Mouse (Mus musculus) embryonic stem cell, embryonic (primary cell): ENCODE data around the gene Mcam.
"Not testable (repeated sequence)": the region's sequence is repeated elsewhere in the genome, so short reads cannot be mapped to it uniquely, and the experiment has no call there.

Experiments used
- CTCF ChIA-PET, 4 experiments: fragments of 300-600 bp in 2 of 4; fragments of 350-600 bp in 2 of 4; sonication (Branson Sonifier 250); formaldehyde crosslinking; loops; one replicate each; lab custom pipeline; 2022; ENCODE audit warnings: inconsistent platforms in 2 of 4; lab: Charles Lee
- POLR2A ChIA-PET, 4 experiments: fragments of 300-600 bp in 2 of 4; fragments of 350-600 bp in 2 of 4; sonication (Branson Sonifier 250); formaldehyde crosslinking; loops; one replicate each; lab custom pipeline; 2022; ENCODE audit warnings: antibody characterized with exemption in 4 of 4, inconsistent platforms in 1 of 4; lab: Charles Lee

Mcam gene

DNA sequence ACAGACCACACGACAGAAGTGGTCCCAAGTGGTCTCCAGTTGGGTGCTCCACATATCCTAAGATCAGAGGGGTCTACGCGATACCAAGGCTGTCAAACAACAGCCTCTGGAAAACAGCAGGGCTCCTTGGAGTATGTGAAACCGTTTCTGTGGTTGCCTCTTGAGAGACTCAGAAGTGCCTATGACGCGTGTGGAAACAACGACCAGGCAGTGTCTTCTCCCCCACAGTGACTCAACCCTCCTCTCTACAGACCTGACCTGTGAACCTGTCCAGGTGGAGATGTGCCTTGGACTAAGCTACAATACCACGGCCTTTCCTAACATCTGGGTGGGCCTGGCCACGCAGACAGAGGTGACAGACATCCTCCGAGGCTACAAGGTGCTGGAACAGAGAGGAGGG is 28.5 kb upstream of the Mcam start:
- POLR2A ChIA-PET: interaction anchor here in 2 of 4 experiments (0.5 to 1.4 kb wide), 3 partner anchors 9 to 71 kb away, joined by 3 to 4 read pairs (median 3); no protein-coding TSS in a partner anchor
- CTCF ChIA-PET: interaction anchor here in 2 of 4 experiments (1.0 to 5.6 kb wide), 4 partner anchors 13 to 29 kb away, joined by 3 to 27 read pairs (median 3); no protein-coding TSS in a partner anchor

DNA sequence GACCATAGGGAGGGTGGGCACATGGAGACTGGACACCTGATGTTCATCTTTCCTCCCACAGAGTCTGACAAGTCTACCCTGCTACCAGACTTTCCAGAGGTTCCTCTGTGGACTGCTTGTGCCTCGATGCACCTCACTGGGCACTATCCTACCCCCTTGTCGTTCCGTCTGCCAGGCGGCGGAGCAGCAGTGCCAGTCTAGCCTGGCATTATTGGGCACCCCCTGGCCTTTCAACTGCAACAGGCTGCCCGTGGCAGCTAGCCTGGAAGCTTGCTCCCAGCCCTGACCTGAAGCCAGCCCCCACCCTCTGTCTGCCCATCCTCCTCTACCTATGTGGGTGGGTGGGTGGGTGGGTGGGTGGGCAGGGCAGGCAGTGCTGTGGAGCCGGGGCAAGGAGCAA is 28.1 kb upstream of the Mcam start:
- ChIA-PET POLR2A (interaction anchor here in 2 of 4 experiments (0.6 to 1.4 kb wide), 4 partner anchors 10 to 228 kb away, joined by 3 to 4 read pairs (median 3); partner anchors contain the start of gene H2afx (in 1 of the 2)), CTCF (interaction anchor here in 2 of 4 experiments (1.0 to 5.6 kb wide), 6 partner anchors 12 to 30 kb away, joined by 3 to 27 read pairs (median 4); no protein-coding TSS in a partner anchor)

DNA sequence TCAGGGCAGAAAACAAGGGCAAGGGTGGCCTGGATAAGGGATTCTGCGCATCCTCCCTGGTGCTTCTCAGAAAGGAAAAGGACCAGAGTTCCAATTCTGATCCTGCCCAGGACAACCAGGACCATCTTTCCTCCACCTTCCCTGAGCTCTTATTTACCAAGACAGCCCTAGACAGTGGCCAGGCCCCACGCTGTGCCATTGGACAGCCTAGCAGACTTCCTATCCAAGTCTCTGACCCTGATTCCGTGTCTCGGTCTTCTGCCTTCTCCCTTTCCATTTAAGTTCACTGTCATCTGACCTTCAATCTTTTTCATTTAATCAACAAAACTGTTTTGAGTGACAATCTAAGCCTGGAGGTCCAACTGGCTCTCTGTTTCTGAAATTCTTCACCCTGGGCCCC is 27.7 kb upstream of the Mcam start:
- ChIA-PET POLR2A (interaction anchor here in 3 of 4 experiments (0.6 to 1.4 kb wide), 9 partner anchors 10 to 1856 kb away, joined by 3 to 6 read pairs (median 3); partner anchors contain the start of genes Abcg4 (in 1 of the 3) and H2afx (in 1 of the 3)), CTCF (interaction anchor here (0.5 to 5.6 kb wide), 14 partner anchors 9 to 325 kb away, joined by 3 to 27 read pairs (median 4); no protein-coding TSS in a partner anchor)

DNA sequence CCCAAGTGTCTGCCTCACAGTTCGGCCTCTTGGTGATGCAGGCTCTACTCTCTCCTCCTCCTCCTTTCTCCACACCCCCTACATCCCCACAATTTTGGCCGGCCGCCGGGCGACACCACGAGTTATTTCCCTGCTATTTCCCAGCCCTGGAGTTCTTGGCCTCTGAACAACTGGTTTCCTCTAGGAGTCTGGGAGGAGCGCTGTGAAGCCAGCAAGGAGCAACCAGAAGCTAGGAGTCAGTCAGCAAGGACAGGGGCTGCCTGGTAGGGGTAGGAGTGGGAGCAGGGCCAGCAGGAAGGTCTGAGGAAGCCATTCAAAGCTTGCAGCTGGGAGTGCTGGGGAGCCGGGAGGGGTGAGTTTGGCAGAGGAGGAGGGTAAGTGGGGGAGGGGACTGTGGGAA is 27.2 kb upstream of the Mcam start, which contains the start of gene C1qtnf5:
TSS of gene C1qtnf5 (plus strand) at position 136 of the 400 bp plus-strand sequence.
- ChIA-PET CTCF (interaction anchor here (0.5 to 5.6 kb wide), 15 partner anchors 9 to 325 kb away, joined by 3 to 27 read pairs (median 4); no protein-coding TSS in a partner anchor), POLR2A (interaction anchor here in 2 of 4 experiments (0.6 to 1.6 kb wide), 8 partner anchors 9 to 1856 kb away, joined by 3 to 6 read pairs (median 4); partner anchors contain the start of genes Abcg4 (in 1 of the 2) and H2afx (in 1 of the 2))

DNA sequence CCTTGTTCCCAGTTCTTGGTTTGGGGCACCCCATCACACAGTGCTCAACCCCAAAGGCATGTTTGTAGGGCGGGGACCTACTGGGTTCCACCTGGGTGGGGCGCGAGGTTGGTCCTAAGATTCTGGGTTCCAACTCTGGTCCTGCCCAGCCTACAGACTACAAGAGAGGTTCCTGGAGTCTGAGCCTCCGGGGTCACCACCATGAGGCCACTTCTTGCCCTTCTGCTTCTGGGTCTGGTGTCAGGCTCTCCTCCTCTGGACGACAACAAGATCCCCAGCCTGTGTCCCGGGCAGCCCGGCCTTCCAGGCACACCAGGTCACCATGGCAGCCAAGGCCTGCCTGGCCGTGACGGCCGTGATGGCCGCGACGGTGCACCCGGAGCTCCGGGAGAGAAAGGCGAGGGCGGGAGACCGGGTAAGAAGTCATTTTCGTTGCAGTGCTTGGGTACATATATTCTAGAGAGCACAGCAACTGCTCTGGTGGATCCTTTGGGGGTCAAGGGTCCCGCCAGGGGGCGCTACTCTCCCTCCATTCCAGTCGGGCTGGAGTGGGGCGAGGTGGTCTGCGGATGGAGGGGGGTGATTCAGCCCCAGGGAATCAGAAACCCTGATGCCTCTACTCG is 26.6 kb upstream of the Mcam start:
- ChIA-PET POLR2A (interaction anchor here in 1 of 4 experiments (0.6 to 3.2 kb wide), 6 partner anchors 10 to 1855 kb away, joined by 3 to 10 read pairs (median 4); partner anchors contain the start of gene H2afx), CTCF (interaction anchor here (0.7 to 5.6 kb wide), 13 partner anchors 8 to 313 kb away, joined by 3 to 35 read pairs (median 4); no protein-coding TSS in a partner anchor)

DNA sequence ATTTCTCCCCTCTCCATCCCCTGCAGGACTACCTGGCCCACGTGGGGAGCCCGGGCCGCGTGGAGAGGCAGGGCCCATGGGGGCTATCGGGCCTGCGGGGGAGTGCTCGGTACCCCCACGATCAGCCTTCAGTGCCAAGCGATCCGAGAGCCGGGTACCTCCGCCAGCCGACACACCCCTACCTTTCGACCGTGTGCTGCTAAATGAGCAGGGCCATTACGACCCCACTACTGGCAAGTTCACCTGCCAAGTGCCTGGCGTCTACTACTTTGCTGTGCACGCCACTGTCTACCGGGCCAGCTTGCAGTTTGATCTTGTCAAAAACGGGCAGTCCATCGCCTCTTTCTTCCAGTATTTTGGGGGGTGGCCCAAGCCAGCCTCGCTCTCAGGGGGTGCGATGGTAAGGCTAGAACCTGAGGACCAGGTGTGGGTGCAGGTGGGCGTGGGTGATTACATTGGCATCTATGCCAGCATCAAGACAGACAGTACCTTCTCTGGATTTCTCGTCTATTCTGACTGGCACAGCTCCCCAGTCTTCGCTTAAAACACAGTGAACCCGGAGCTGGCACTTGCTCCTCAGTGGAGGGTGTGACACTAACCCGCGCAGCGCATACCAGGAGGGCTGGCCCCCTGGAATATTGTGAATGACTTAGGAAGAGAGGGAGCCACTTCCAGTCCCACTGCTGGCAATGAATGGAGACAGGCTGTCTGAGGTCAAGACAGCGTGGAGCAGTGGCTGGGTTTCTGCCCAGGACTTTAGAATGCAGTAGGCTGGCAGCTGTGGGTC is 25.8 kb upstream of the Mcam start:
- CTCF ChIA-PET: interaction anchor here (0.5 to 5.6 kb wide), 56 partner anchors 8 to 513 kb away, joined by 3 to 42 read pairs (median 5); partner anchors contain the start of genes Cbl (in 1 of the 4), Ccdc84 (in 1 of the 4), Hmbs (in 1 of the 4) and Mcam (in 1 of the 4)
- POLR2A ChIA-PET: interaction anchor here in 3 of 4 experiments (0.9 to 3.2 kb wide), 19 partner anchors 8 to 245 kb away, joined by 3 to 10 read pairs (median 3); partner anchors contain the start of genes Cbl (in 1 of the 3) and H2afx (in 1 of the 3)

DNA sequence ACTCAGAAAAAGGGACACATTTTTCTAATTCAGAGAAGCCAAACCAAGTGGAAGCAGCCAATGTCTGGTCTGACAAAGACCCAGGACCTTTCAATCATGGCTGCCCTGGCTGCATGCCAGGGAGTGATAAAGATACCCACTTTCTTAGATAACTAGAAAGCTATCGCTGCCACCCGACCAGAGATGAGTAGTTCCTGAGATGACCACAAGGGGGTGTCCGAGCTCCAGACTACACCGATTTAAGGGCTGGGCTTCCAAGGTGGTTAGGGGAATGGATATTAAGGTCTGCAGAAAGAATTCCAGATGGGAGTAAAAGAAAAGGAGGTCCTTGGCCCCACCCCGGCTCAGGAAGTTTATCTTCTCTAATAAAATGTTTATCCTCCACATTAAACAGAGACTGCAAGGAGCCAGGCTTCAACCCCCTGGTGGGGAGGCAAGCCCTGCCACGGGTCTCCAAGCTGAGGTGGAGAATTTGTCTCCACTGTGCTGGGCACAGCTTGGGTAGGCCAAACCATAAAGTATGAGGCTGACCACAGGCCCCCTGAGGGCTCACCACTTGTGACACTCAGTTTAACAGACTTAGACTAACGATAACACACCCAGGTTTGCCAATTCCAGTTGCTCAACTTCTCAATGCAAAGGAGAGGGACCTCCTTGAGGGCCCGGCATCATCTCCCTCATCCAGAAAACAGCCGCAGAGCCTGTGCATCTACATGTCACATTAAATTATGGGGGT is 24.7 kb upstream of the Mcam start:
- POLR2A ChIA-PET: interaction anchor here in 3 of 4 experiments (0.6 to 3.2 kb wide), 33 partner anchors 8 to 575 kb away, joined by 3 to 10 read pairs (median 3); partner anchors contain the start of genes H2afx (in 2 of the 3), Bcl9l (in 1 of the 3), Cbl (in 1 of the 3) and Trappc4 (in 1 of the 3)
- CTCF ChIA-PET: interaction anchor here (0.5 to 5.6 kb wide), 68 partner anchors 8 to 512 kb away, joined by 3 to 42 read pairs (median 5); partner anchors contain the start of genes Cbl (in 1 of the 4), Ccdc84 (in 1 of the 4), Hmbs (in 1 of the 4) and Mcam (in 1 of the 4)

DNA sequence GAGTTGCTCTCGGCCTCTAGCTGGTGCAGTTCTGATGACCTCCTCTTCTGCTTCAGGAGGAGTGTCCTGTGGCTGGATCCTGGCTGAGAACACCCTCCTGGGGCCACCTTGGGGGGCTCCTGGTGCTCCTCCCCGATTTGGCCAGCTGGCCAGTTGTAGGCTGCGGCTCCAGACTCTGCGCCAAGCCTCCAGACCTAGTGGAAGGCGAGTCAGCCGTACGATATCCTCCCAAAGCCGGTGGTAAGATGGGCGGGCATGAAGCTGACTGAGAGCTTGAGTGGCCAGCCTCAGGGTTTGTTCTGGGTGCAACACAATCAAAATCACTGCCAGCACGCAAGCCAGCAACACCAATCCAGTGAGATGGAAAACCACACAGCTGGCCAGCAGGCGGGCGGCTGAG is 22.4 kb upstream of the Mcam start:
- POLR2A ChIA-PET, CTCF ChIA-PET: not testable (repeated sequence)

DNA sequence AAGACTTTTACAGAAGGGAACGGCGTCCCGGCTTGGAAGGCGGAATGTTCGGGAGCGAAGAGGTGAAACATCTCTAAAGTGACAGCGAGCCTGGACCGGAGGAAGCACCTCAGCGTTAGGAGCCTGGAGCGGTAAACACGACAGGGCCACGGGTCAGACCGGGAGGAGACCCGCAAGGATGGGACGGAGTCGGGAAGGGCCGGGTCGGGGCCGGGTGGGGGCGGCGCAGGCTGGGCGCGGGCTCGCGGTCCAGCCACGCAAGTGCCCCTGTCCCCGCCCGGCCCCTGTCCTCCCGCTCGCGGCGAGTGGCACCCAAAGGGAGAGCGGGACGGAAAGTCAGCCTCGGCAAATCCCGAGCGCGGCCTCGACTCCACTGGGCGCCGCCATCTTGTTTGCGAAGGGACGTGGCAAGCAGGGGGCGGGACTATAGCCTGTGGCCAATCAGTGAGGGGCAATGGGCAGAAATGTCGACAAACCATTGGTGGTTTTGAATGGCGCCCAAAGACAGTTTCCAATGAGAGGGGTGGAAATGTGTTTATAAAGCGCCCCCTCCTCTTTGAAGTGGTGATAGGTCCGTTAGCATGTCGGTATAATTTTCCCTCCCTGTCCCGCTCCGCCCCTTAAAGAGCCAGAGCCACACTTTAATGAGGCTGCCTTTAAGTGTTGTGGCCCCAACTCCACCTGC is 21.0 kb upstream of the Mcam start, which contains the start of the genes Gm49380 and Rnf26:
TSS of gene Gm49380 (minus strand) at position 396 of the 685 bp plus-strand sequence.
TSS of gene Rnf26 (minus strand) at position 413 of the 685 bp plus-strand sequence.
- ChIA-PET CTCF (interaction anchor here (0.6 to 5.2 kb wide), 6 partner anchors 11 to 340 kb away, joined by 3 to 50 read pairs (median 4); no protein-coding TSS in a partner anchor), POLR2A (interaction anchor here in 3 of 4 experiments (0.8 to 2.0 kb wide), 22 partner anchors 9 to 248 kb away, joined by 3 to 11 read pairs (median 4); partner anchors contain the start of genes Cbl (in 2 of the 3), H2afx (in 2 of the 3) and Vps11 (in 2 of the 3))

DNA sequence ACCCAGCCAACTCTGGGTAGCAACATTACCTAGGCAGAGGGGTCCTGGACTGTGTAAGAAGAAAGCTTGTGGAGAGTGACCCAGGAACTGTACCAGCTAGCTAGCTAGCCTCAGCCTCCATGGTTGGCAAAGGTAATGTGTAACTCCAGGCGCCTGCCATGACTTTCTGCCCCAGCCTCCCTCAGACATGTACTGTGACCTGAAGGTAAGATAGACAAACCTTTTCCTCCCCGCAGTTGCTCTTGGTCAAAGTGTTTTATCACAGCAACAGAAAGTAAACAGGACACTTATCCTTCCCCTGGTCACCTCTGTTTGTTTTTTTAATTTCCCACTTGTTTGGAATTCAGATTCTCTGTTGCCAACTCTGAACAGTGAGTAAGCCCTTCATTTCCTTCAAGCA is 19.8 kb upstream of the Mcam start:
- CTCF ChIA-PET: interaction anchor here (0.6 to 5.2 kb wide), 12 partner anchors 10 to 130 kb away, joined by 3 to 50 read pairs (median 4); partner anchors contain the start of gene Cbl (in 1 of the 4)
- POLR2A ChIA-PET: interaction anchor here (0.6 to 2.4 kb wide), 24 partner anchors 10 to 986 kb away, joined by 3 to 11 read pairs (median 4); partner anchors contain the start of genes H2afx (in 3 of the 4), Cbl (in 2 of the 4) and Vps11 (in 1 of the 4)

DNA sequence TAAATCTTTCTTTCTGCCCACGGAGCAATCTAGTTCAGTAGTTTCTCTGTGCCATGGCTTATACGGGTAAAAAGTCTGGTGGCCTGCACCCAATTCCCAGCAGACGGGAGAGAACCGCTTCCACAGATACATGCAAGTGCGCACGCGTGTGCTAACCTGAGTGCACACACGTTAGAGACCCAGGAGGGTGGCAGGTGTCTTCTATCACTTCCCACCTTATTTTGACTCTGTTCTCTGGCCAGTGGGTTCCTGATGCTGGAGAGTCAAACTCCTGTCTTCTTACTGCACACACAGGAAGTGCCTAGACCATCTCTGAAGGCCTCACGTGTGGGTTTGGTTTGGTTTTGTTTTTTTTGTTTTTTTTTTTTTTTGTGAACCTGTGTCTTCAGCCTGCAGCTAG is 18.7 kb upstream of the Mcam start:
- CTCF ChIA-PET: interaction anchor here (0.5 to 5.2 kb wide), 51 partner anchors 8 to 885 kb away, joined by 3 to 50 read pairs (median 4); partner anchors contain the start of genes C1qtnf5 (in 3 of the 4), Cbl (in 2 of the 4), Usp2 (in 2 of the 4) and Hinfp (in 1 of the 4)
- POLR2A ChIA-PET: interaction anchor here in 3 of 4 experiments (0.6 to 2.4 kb wide), 16 partner anchors 11 to 1223 kb away, joined by 3 to 8 read pairs (median 4); partner anchors contain the start of genes Cbl (in 1 of the 3), H2afx (in 1 of the 3), Hyou1 (in 1 of the 3) and Mcam (in 1 of the 3)

DNA sequence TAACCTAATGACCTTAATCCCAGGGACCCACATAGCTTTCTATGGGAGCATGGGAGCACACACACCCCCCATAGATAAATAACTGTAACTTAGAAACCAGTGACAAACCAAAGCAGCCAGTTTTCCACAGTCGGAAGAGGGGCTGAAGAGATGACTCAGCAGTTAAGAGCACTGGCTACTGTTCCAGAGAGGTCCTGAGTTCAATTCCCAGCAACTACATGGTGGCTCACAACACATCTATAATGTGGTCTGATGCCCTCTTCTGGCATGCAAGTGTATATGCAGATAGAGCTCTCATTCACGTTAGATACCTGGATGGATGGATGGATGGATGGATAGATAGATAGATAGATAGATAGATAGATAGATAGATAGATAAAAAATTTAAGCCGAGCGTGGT is 18.1 kb upstream of the Mcam start:
- CTCF ChIA-PET: interaction anchor here (0.5 to 5.2 kb wide), 60 partner anchors 8 to 886 kb away, joined by 3 to 50 read pairs (median 4); partner anchors contain the start of genes C1qtnf5 (in 3 of the 4), Cbl (in 2 of the 4), Mfrp (in 2 of the 4) and Usp2 (in 2 of the 4)

DNA sequence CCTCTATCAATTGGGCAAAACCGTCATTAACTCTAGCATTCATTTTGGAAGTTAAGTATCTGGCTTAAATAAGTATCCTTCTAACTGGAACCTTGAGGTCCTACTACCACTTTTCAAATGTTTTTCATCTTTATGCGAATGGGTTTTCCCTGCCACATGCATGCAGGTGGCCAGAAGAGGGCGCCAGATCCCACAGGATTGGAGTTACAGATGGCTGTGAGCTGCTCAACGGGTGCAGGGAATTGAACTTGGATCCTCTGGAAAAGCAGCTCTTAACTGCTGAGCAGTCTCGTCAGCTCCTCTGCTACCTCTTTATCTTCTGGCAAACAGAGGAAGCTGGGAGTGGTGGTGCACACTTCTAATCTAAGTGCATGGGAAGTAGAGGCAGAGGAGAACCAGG is 15.3 kb upstream of the Mcam start:
- CTCF ChIA-PET: interaction anchor here (0.6 to 3.2 kb wide), 43 partner anchors 8 to 1601 kb away, joined by 3 to 27 read pairs (median 4); partner anchors contain the start of genes Usp2 (in 2 of the 4), C1qtnf5 (in 1 of the 4), Cbl (in 1 of the 4) and Hyou1 (in 1 of the 4)
- POLR2A ChIA-PET: interaction anchor here in 3 of 4 experiments (0.7 to 1.7 kb wide), 10 partner anchors 10 to 536 kb away, joined by 3 to 6 read pairs (median 3); partner anchors contain the start of genes H2afx (in 1 of the 3), Upk2 (in 1 of the 3) and Vps11 (in 1 of the 3)

More for the DNA sequence above, 18.1 kb upstream of the Mcam start:
- POLR2A ChIA-PET: interaction anchor here (0.6 to 2.4 kb wide), 20 partner anchors 10 to 303 kb away, joined by 3 to 8 read pairs (median 4); partner anchors contain the start of genes Cbl (in 1 of the 4), H2afx (in 1 of the 4), Hyou1 (in 1 of the 4) and Mcam (in 1 of the 4)

DNA sequence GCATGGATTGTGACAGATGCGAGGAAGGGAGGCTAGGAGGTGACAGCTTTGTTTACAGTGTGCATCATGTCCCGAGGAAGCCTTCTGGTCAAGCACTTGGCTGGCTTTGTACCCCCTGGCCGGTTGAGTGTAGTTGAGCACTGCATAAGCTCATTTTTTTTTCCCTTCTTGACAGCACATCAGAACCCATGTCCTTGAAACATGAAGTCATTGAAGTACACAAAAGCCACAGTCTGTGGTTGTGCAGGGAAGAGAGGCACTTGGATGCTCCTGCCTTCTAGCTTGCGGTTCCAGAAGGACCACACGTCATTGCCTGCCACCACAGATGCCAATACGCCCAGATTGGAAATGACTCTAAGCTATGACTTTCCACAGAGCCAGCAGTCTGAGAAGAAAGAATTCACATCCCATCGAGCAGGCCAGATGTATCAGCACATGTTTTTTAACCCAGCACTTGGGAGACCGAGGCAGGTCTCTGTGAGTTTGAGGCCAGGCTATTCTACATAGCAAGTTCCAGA is 14.3 kb upstream of the Mcam start:
- ChIA-PET POLR2A (interaction anchor here in 2 of 4 experiments (1.0 to 1.7 kb wide), 9 partner anchors 9 to 334 kb away, joined by 3 to 6 read pairs (median 3); partner anchors contain the start of genes H2afx (in 1 of the 2) and Upk2 (in 1 of the 2)), CTCF (interaction anchor here (0.6 to 3.2 kb wide), 27 partner anchors 8 to 527 kb away, joined by 3 to 27 read pairs (median 4); partner anchors contain the start of genes C1qtnf5 (in 1 of the 4), Cbl (in 1 of the 4), Hyou1 (in 1 of the 4) and Nlrx1 (in 1 of the 4))
